In genomic region chr7:15921796-15922195, GRCm38 (mm10) we compare ENCODE assay signal across 8 mouse cellular contexts. TPM values are rescaled to one million over a fixed set of nuclear protein-coding genes. Genes with fewer than 3 reads are reported as not detected.
DNase-seq lines count a peak whose midpoint lies in the region; ATAC-seq lines count a peak whose summit lies in the region.

No protein-coding gene starts in this region.

- peak overlapping the region; percentile 76 for H3K9ac ChIP-seq in forebrain, embryonic 12.5 days
- peak overlapping the region; percentile 86 for H3K9ac ChIP-seq in lung, embryonic 16.5 days (ENCODE audit: low read length)

- no peaks in the 10 kb centered on the region for H3K9me3 ChIP-seq in heart, embryonic 10.5 days
- no peaks in the 10 kb centered on the region for H3K9me3 ChIP-seq in forebrain, embryonic 12.5 days
- no peaks in the 10 kb centered on the region for H3K9me3 ChIP-seq in lung, embryonic 16.5 days (ENCODE audit: control insufficient read depth, low read length)

- H3K27ac ChIP-seq in heart, embryonic 10.5 days = peak overlapping the region; percentile 97
- H3K27ac ChIP-seq in forebrain, embryonic 12.5 days = peak overlapping the region; percentile 75
- H3K27ac ChIP-seq in lung, embryonic 16.5 days (ENCODE audit: low read length) = peak overlapping the region; percentile 81

- peaks cover 32% of the 10 kb centered on the region for H3K36me3 ChIP-seq in heart, embryonic 10.5 days
- H3K36me3 ChIP-seq in forebrain, embryonic 12.5 days (replicated peaks) = peaks cover 34% of the 10 kb centered on the region
- H3K36me3 ChIP-seq in lung, embryonic 16.5 days (ENCODE audit: control insufficient read depth, insufficient read depth, low read length) = peaks cover 22% of the 10 kb centered on the region

- intact Hi-C loops in heart, postnatal 36 days (cut with DNase I) = loop anchor here (5.0 kb wide), 1 partner anchor 131 kb away; no protein-coding TSS in a partner anchor

- ATAC-seq in forebrain, embryonic 12.5 days (ENCODE audit: low FRiP score) = peak; percentile 68
- ATAC-seq in inflammation-experienced regulatory T-cells, adult 6 months = peak; percentile 64
- peak; percentile 49 for ATAC-seq in lung, embryonic 16.5 days (ENCODE audit: low read depth)

- H3K27me3 ChIP-seq in heart, embryonic 10.5 days (ENCODE audit: insufficient read depth, poor library complexity, severe bottlenecking) = no peaks in the 10 kb centered on the region; the same call in 1 of the 2 replicates
- peaks cover 9% of the 10 kb centered on the region; the same call in 1 of the 2 replicates for H3K27me3 ChIP-seq in forebrain, embryonic 12.5 days
- no peaks in the 10 kb centered on the region for H3K27me3 ChIP-seq in lung, embryonic 16.5 days (ENCODE audit: control insufficient read depth, insufficient read depth, low read depth, low read length)

- peak overlapping the region; percentile 81 for H3K4me2 ChIP-seq in forebrain, embryonic 12.5 days
- H3K4me2 ChIP-seq in lung, embryonic 16.5 days (ENCODE audit: low read depth, low read length) = peak overlapping the region; percentile 84

- 1% methylated on average over 10 of the region's 10 CpGs for WGBS in heart, embryonic 10.5 days
- 3% methylated on average over 10 of the region's 10 CpGs for WGBS in forebrain, embryonic 12.5 days
- under 1% methylated on average over 10 of the region's 10 CpGs for WGBS in lung, embryonic 16.5 days

- H3K4me3 ChIP-seq in heart, embryonic 10.5 days = peak overlapping the region; percentile 81
- H3K4me3 ChIP-seq in forebrain, embryonic 12.5 days (replicated peaks) = peak overlapping the region; percentile 72
- H3K4me3 ChIP-seq in lung, embryonic 16.5 days (ENCODE audit: low read length) = peak overlapping the region; percentile 84

- peaks cover 21% of the 10 kb centered on the region for H3K4me1 ChIP-seq in heart, embryonic 10.5 days
- peaks cover 22% of the 10 kb centered on the region for H3K4me1 ChIP-seq in forebrain, embryonic 12.5 days
- peaks cover 16% of the 10 kb centered on the region for H3K4me1 ChIP-seq in lung, embryonic 16.5 days (replicated peaks; ENCODE audit: control insufficient read depth, insufficient read depth, low read length)

- DNase-seq in heart, embryonic 10.5 days (ENCODE audit: low spot score) = peak; percentile 82
- no peak for DNase-seq in heart, postnatal 36 days
- DNase-seq in adipocyte (ENCODE audit: low spot score) = peak; percentile 41
- peak; percentile 64 for DNase-seq in retina, embryonic 14.5 days (ENCODE audit: low spot score)
- no peak for DNase-seq in urinary bladder, postnatal 4 days (ENCODE audit: low spot score in 2 of 2)

RNA-seq across cellular contexts. Expression of gene Selenow, which starts 0.4 kb away (rescaled TPM):
- 750 and 752 TPM in 2 replicates for polyA plus RNA-seq in heart, embryonic 10.5 days (2016; fragmentation: Nextera tagmentation; extraction: Ambion mirVana)
- total RNA-seq in heart, postnatal 36 days (2021) = 100 to 1,000 TPM; 169 to 178 TPM
- polyA plus RNA-seq in forebrain, embryonic 12.5 days (2016; fragmentation: Nextera tagmentation; extraction: Ambion mirVana) = 1,130 and 1,137 TPM in 2 replicates
- 100 to 1,000 TPM; 681 to 943 (median 889) TPM for polyA plus RNA-seq in inflammation-experienced regulatory T-cells, adult 6 months (2017; shearing (Covaris generic))
- 755 and 791 TPM in 2 replicates for polyA plus RNA-seq in lung, embryonic 16.5 days (2015; fragmentation: Nextera tagmentation; extraction: Ambion mirVana)

RNA-seq across cellular contexts. Expression of gene Nop53, which starts 24.1 kb away (rescaled TPM):
- polyA plus RNA-seq in heart, embryonic 10.5 days (2016; fragmentation: Nextera tagmentation; extraction: Ambion mirVana) = 136 and 152 TPM in 2 replicates
- total RNA-seq in heart, postnatal 36 days (2021) = 100 to 1,000 TPM; 137 to 141 TPM
- polyA plus RNA-seq in forebrain, embryonic 12.5 days (2016; fragmentation: Nextera tagmentation; extraction: Ambion mirVana) = 165 and 169 TPM in 2 replicates
- polyA plus RNA-seq in inflammation-experienced regulatory T-cells, adult 6 months (2017; shearing (Covaris generic)) = 100 to 1,000 TPM; 272 to 320 (median 288) TPM
- polyA plus RNA-seq in lung, embryonic 16.5 days (2015; fragmentation: Nextera tagmentation; extraction: Ambion mirVana) = 185 and 189 TPM in 2 replicates

RNA-seq across cellular contexts. Expression of gene Crxos, which starts 39.4 kb away (rescaled TPM):
- polyA plus RNA-seq in heart, embryonic 10.5 days (2016; fragmentation: Nextera tagmentation; extraction: Ambion mirVana) = not detected in 2 replicates
- not detected for total RNA-seq in heart, postnatal 36 days (2021)
- polyA plus RNA-seq in forebrain, embryonic 12.5 days (2016; fragmentation: Nextera tagmentation; extraction: Ambion mirVana) = not detected in 2 replicates
- not detected for polyA plus RNA-seq in inflammation-experienced regulatory T-cells, adult 6 months (2017; shearing (Covaris generic))
- polyA plus RNA-seq in lung, embryonic 16.5 days (2015; fragmentation: Nextera tagmentation; extraction: Ambion mirVana) = not detected in 2 replicates

RNA-seq across cellular contexts. Expression of gene Crx, which starts 42.0 kb away (rescaled TPM):
- polyA plus RNA-seq in heart, embryonic 10.5 days (2016; fragmentation: Nextera tagmentation; extraction: Ambion mirVana) = not detected in 2 replicates
- not detected for total RNA-seq in heart, postnatal 36 days (2021)
- polyA plus RNA-seq in forebrain, embryonic 12.5 days (2016; fragmentation: Nextera tagmentation; extraction: Ambion mirVana) = not detected in 2 replicates
- polyA plus RNA-seq in inflammation-experienced regulatory T-cells, adult 6 months (2017; shearing (Covaris generic)) = not detected
- polyA plus RNA-seq in lung, embryonic 16.5 days (2015; fragmentation: Nextera tagmentation; extraction: Ambion mirVana) = not detected in 2 replicates

RNA-seq across cellular contexts. Expression of gene Ehd2, which starts 45.6 kb away (rescaled TPM):
- polyA plus RNA-seq in heart, embryonic 10.5 days (2016; fragmentation: Nextera tagmentation; extraction: Ambion mirVana) = 22.1 and 26.2 TPM in 2 replicates
- 100 to 1,000 TPM in 1 of 2 experiments, 10 to 100 TPM in 1; 93.1 to 131 TPM for total RNA-seq in heart, postnatal 36 days (2021)
- 6.6 and 7.6 TPM in 2 replicates for polyA plus RNA-seq in forebrain, embryonic 12.5 days (2016; fragmentation: Nextera tagmentation; extraction: Ambion mirVana)
- polyA plus RNA-seq in inflammation-experienced regulatory T-cells, adult 6 months (2017; shearing (Covaris generic)) = under 1 TPM in 2 of 3 experiments, not detected in 1; 0.19 to 0.34 TPM
- polyA plus RNA-seq in lung, embryonic 16.5 days (2015; fragmentation: Nextera tagmentation; extraction: Ambion mirVana) = 95.0 and 109 TPM in 2 replicates

Comparison
In these comparisons a context has a peak if more than half of its experiments do, and no peak if none do; other contexts are left out.
1. DNase-seq: peak in heart, embryonic 10.5 days (single experiment), adipocyte (single experiment) and retina, embryonic 14.5 days (single experiment); none in heart, postnatal 36 days (0 of 2) and urinary bladder, postnatal 4 days (0 of 2).
2. Peak in every context shown above with its lines, with median percentiles within 50 percentile points of each other: H3K27ac ChIP-seq, H3K4me3 ChIP-seq and ATAC-seq.